Mouse (Mus musculus): Measurements from ENCODE around the gene Pml.

Pml gene

DNA sequence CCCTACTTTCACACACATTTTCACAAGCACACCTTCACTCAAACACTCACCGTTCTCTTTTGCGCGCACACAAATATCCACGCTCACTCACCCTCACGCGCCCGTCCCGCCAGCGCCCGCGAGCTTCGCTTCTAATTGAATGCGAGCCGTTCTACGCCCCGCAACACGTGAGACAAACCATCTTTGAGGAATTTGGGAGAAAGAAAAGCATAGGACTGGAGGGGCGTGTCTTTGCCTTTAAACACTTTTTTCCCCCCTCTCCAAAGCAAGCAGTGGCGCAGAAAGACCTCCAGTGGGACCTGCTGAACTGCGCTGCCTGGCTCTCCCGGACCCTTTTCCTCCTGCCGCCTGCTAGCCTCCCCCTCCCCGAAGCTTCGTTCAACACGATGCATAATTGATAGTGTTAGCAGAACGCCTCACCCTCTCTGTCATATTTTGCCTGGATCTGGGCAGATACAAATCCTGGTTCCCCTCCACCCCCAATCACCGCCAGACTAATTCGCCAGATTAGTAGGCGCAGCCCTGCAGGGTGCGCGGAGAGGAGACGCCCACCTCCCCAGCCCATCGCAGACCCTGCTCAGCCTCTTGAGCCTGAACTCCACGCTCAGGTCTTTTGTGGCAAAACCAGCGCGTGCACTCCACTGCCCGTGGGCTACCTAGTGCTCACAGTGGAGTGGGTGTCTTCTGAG lies 47.6 kb downstream of the Pml start:
- no peak for DNase-seq (ENCODE audit: low spot score)

DNA sequence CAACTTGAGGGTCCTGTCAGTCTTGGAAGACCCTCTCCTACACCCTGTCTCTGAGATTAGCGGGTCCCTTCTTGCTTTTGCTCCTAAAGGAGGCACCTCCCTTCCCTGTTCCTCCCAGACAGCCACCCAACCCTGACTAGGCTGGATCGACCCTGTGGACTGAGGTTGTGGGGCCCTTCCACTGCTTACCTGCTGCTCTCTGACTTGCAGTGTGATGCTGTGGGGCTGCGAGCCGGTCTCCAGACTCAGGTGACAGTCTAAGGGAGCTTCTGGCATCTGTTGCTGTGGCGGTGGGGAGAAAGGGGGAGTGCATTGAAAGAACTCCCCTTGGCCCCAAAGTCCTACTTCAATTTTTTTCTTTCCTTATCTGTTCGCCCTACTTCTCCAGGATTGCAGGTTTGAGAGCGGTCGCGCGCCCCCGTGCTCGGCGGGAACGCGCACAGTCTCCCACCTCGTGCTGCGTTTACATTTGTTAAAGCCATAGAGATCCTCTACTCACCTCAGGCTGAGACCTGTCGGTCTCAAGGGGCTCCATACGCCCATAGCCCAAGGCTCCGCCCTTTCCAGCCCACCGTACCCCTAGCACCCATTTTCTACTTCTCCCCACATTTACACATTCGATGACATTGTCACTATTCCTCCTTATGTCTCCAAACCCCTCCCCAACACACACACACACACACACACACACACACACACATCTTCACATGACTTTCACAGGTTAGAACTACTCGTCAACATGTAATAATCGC lies 48.3 kb downstream of the Pml start:
- DNase-seq (ENCODE audit: low spot score) = no peak

DNA sequence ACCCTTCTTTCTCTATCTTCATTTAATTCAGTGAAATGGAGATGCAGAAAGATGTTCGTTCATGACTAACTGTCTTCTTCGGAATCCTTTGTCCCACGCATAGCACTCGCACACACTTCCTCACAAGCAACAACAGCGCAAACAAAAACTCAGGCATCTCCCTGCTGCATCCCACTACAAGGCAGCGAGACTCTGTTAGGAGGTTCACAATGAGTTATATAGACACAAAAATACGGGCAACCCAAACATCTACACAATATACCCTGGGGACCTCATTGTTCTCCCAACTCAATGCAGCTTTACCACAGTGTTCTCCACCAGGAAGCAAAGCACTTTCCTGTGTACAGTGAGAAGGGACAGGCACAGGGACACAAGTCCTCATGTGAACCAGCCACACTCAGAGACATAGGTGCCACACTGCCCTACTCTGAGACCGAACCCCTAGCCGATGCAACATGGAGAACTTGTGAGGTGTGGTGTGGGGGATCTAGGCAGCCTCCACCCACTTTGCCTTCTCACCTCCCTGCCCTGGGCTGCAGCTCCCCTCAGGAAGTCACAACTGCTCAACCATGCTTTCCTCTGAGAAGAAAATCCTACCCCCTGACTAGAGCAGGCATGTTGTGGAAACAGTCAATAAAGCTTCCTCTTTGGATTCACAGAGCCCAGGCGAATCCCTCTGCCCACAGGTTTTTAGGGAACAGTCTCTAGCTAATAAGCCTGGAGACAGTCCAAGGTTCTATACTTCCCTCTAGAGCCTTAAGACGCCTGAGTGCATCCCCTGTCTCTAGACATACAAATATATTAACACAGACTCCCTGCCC lies 49.1 kb downstream of the Pml start:
- no peak for DNase-seq (ENCODE audit: low spot score)

- DNase-seq (ENCODE audit: low spot score) = no peak
Observed at GRCm38 (mm10) chr9:58199381-58200269, 50.0 kb downstream of the Pml start.

- DNase-seq (ENCODE audit: low spot score) = no peak
Observed at GRCm38 (mm10) chr9:58198801-58199371, 50.7 kb downstream of the Pml start.

DNA sequence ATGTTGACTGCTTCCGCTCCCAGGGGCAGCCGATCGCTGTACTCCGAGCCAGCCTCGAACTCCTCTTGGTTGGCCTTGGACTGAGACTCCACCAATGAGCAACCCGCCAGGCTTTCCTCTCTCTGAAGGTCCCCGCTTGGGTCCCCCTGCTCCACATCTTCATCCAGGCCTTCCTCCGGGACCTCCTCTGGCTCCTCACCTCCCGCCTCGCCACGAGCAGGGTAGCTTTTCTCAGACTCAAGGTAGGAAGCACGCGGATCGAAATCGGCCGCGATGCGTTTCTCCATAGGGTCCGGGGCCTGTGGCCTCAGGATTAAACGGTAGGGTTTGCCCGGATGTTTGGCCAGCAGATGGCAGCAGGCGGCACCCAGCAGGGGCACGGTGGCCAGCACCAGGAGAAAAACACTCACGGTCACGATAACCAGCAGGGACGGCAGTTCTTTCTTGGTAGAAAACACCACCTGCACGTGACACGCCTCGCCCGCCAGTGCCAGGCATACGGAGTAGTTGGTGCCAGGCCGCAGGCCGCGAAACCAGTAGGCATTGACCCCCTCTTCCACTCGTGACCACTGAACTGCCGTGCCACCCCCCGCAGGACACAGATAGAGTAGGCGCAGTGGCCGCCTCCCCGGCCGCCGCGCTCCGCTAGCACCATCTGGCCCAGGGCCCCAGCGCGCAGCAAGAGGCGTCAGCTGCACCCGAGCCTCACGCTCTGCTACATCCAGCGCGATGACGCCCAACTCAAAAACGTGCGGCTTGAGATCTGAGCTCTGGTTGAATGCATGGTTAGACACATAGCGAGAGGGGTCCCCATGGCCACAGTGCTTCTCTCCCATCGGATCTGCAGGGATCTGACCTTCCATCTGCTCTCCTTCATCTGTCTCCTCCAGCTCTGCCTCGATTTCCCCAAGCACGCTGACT lies 51.5 kb downstream of the Pml start:
- DNase-seq (ENCODE audit: low spot score) = no peak

DNA sequence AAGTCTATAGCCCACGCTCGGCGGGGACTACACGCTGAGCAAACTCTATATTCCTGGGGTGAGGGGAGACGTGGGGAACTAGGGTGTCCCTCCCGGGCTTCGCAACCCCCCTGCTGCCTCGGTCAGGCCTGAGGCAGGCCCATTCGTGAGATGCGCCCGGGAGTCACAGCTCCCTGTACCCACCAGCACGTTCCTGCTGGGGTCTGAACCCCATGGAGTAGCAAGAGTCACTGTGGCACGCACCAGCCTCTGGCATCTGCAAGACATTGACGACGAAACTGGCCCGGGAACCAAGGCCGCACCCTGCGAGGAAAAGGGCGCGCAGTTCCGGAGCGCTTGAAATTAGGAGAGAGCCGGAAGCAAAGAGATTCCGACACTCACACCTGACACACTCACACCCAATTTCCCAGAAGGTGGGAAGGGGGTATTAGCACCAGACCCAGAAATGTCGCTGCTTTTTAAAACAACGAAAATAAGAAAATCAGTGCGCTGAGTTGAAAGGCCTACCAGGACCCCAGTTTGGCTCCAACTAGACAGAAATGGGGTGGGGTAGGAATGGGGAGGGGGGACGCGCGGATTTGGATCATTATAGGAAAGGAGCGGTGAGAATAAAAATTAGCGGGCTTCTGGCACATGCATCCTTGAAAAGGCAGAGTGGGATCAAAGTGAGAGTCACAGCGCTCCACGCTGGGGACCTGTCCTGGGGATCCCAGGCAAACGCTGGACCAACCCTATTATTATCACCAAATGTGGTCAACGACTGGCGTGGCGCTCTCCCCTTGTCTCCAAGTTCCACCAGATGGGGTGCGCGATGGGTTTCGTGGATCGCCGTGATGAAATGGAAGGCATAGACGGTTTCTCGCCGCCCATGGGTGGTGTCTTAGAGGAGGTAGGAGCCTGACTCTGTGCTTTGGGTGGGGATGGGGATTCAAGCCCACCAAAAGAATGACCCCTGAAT lies 52.7 kb downstream of the Pml start:
- DNase-seq (ENCODE audit: low spot score) = no peak

- DNase-seq (ENCODE audit: low spot score) = no peak
Observed at GRCm38 (mm10) chr9:58196141-58196540, 53.4 kb downstream of the Pml start.

DNA sequence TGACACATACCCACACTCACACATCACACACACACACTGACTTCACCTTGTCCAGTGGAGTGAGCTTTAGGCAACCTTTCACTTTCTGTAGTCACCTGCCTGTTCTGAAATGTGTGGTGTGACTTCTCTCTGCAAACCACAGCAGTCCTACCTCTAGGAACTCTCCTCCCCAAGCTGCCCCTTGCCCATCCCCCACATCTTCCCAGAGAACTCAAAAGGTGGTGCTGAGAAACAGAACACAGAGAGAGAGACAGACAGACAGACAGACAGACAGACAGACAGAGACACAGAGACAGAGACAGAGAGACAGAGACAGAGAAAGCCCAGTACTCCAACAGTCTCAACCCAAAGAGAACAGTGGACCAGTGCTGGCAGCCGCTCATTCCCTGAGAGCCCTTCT lies 53.9 kb downstream of the Pml start:
- no peak for DNase-seq (ENCODE audit: low spot score)

- no peak for DNase-seq (ENCODE audit: low spot score)
Observed at GRCm38 (mm10) chr9:58194222-58194621, 55.4 kb downstream of the Pml start.

DNA sequence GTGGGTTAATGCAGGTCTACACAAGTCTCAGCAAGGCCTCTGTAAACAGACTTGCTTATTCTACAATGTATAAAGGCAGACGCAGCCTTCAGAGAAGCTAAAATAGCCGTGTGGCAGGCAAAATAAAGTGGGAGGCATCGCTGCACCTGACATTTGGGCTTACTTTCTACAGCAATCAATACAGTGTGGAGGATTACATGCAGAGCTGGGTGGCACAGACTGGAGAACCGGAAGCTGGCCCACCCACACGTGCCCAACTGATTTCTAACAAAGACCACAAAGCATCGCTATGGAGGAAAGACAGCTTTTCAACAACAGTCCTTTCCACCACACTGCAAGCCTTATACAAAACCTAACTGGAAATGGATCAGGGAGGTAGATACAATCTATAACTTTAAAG lies 65.1 kb downstream of the Pml start:
- no peak for DNase-seq (ENCODE audit: low spot score)

GRCm38 (mm10) chr9:58179390-58179789 lies 70.2 kb downstream of the Pml start:
- no peak for DNase-seq (ENCODE audit: low spot score)

- DNase-seq (ENCODE audit: low spot score) = no peak
Observed at GRCm38 (mm10) chr9:58177165-58177564, 72.4 kb downstream of the Pml start.

- DNase-seq (ENCODE audit: low spot score) = no peak
Observed at GRCm38 (mm10) chr9:58175745-58176487, 73.7 kb downstream of the Pml start.

DNA sequence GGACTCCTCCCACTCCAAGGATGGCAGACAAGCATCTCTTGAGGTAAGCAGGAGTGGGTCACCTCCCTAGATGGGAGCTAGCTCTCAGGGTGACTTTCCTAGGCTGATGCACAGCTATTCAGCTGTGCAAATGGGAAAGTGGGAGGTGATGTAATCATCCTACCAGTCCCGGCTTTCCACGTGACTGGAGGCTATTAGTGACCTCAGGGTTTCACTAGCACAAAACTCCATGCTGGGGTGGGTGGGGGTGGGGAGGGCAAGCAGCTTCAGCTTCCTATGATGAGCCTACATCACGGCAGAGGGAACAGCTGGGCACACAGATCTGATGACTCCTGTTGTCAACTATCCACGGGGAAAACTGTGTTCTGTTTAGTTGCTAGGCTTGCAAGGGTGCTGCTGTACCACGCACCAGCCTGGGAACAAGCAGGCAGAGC lies 74.8 kb downstream of the Pml start:
- DNase-seq (ENCODE audit: low spot score) = no peak

- DNase-seq (ENCODE audit: low spot score) = no peak
Observed at GRCm38 (mm10) chr9:58172863-58173262, 76.7 kb downstream of the Pml start.

DNA sequence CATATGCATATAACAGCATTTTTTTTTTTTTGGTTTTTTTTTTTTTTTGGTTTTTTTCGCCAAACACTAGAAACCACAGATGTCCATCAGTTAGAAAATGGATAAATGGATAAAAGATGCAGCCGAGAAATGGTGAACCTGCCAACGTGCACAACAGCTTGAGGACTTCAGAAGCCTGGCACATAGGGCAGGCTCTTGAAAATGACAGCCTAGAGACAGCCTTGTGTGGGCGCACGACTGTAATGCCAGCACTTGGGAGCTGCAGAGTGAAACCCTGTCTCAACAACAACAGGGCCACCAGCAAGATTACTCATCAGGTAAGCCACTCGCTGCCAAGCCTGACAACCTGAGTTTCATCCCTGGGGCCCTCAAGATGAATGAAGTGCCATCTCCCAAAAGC lies 80.2 kb downstream of the Pml start:
- DNase-seq (ENCODE audit: low spot score) = no peak

DNA sequence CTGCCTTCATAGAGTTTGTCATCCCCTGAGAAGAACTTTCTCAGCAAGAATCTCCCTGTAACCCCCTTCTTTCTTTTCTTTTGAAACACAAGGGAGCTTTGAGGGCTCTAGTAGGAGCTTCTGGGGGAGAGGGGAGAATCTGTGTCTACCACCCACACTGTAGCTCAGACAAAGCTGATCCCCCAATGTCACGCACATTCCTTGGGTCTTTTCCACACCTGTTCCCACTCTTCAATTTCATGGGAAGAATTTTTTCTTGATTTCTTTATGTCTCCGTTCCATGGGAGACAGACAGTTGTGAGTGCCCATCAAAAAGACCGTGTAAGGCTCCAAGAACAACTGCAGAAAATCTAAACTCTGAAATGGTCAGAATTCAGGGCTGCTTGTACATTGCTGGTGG lies 80.7 kb downstream of the Pml start:
- no peak for DNase-seq (ENCODE audit: low spot score)
